Mouse (Mus musculus): ENCODE measurements at regions not wholly inside any gene's neighbourhood (a gene's known extent, or its start where the extent isn't known, plus 50 kb on each side); places are given as distances from the start of the nearest gene placed in this dataset.
A peak's percentile ranks its signal among the peaks of the same experiment; 100 is the strongest.

DNA sequence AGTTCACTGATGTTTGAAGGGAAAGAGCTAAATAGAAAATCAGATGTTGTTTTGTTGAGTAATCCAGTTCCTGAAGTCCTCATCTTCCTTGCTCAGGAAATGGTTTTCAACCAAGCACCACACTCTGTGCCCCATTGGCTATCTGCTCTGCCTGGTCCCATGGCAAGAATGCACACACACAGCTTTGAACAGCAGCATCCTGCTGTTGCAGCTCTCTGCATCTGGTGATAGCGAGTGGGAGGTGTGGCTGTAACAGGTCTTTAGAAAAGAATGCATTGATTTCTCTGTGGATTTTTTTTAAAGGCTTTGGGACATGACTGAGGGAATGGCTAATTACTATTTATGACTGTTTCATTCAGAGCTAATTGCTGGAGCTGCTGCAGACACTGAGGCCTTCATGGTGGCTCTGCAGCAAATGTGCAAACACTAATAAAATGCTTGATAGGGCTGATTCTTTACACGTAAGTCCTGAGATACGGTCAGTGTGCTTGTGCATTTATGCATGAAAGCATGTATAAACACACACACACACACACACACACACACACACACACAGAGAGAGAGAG, 459.1 kb upstream of the Nrsn1 start:
- no peak overlapping the region for H3K4me2 ChIP-seq (replicated peaks)
- 21% methylated on average over 3 of the region's 3 CpGs for WGBS
- no peaks in the 10 kb centered on the region for H3K27me3 ChIP-seq
- ATAC-seq = no peak
- H3K27ac ChIP-seq = peak overlapping the region; percentile 49; the same call in 1 of the 2 replicates
- H3K4me1 ChIP-seq (replicated peaks) = peaks cover 21% of the 10 kb centered on the region; the same call in 1 of the 2 replicates
- no peaks in the 10 kb centered on the region for H3K9me3 ChIP-seq
- H3K36me3 ChIP-seq = no peaks in the 10 kb centered on the region
- H3K9ac ChIP-seq (replicated peaks) = no peak overlapping the region
- H3K4me3 ChIP-seq (replicated peaks) = no peak overlapping the region

- Histone ChIP-seq H3K36me3 (no peaks in the 10 kb centered on the region), H3K9ac (replicated peaks) (no peak overlapping the region), H3K4me3 (replicated peaks) (no peak overlapping the region), H3K4me1 (replicated peaks) (peaks cover 31% of the 10 kb centered on the region), H3K9me3 (no peaks in the 10 kb centered on the region), H3K27ac (peak overlapping the region; percentile 51), H3K27me3 (no peaks in the 10 kb centered on the region), H3K4me2 (replicated peaks) (no peak overlapping the region)
- ATAC-seq = peak; percentile 84
- 7% methylated on average over 1 of the region's 1 CpGs for WGBS
These were observed 457.3 kb upstream of the Nrsn1 start for GRCm38 (mm10) chr13:25727504-25728095.

- H3K9ac ChIP-seq (replicated peaks) = no peak overlapping the region
- H3K4me1 ChIP-seq (replicated peaks) = peaks cover 14% of the 10 kb centered on the region
- 0 out of 2 replicates have a peak, but pooled peaks have one; percentile 34 for ATAC-seq
- H3K27me3 ChIP-seq = no peaks in the 10 kb centered on the region
- H3K4me2 ChIP-seq (replicated peaks) = no peak overlapping the region
- H3K36me3 ChIP-seq = no peaks in the 10 kb centered on the region
- H3K9me3 ChIP-seq = no peaks in the 10 kb centered on the region
- H3K27ac ChIP-seq = peak overlapping the region; percentile 65
- WGBS = 41% methylated on average over 4 of the region's 4 CpGs
- H3K4me3 ChIP-seq (replicated peaks) = no peak overlapping the region
These were observed 452.6 kb upstream of the Nrsn1 start for GRCm38 (mm10) chr13:25722595-25723525.

- Histone ChIP-seq H3K4me1 (replicated peaks) (peaks cover 2% of the 10 kb centered on the region; the same call in 1 of the 2 replicates), H3K4me3 (replicated peaks) (no peak overlapping the region), H3K27ac (no peak overlapping the region), H3K9me3 (no peaks in the 10 kb centered on the region), H3K36me3 (no peaks in the 10 kb centered on the region), H3K4me2 (replicated peaks) (no peak overlapping the region), H3K9ac (replicated peaks) (no peak overlapping the region), H3K27me3 (no peaks in the 10 kb centered on the region)
- 59% methylated on average over 4 of the region's 4 CpGs for WGBS
- no peak for ATAC-seq
These were observed 430.7 kb upstream of the Nrsn1 start for GRCm38 (mm10) chr13:25700965-25701364.

GRCm38 (mm10) chr13:25695956-25696355, 425.7 kb upstream of the Nrsn1 start:
- Histone ChIP-seq H3K4me1 (replicated peaks) (peaks cover under 1% of the 10 kb centered on the region; the same call in 1 of the 2 replicates), H3K9ac (replicated peaks) (no peak overlapping the region), H3K4me3 (replicated peaks) (no peak overlapping the region), H3K9me3 (no peaks in the 10 kb centered on the region), H3K36me3 (no peaks in the 10 kb centered on the region), H3K4me2 (replicated peaks) (no peak overlapping the region), H3K27ac (no peak overlapping the region), H3K27me3 (no peaks in the 10 kb centered on the region)
- ATAC-seq = no peak
- 100% methylated on average over 1 of the region's 1 CpGs for WGBS

- ATAC-seq = no peak
- H3K9ac ChIP-seq (replicated peaks) = no peak overlapping the region
- no peaks in the 10 kb centered on the region for H3K4me1 ChIP-seq (replicated peaks)
- WGBS = 85% methylated on average over 14 of the region's 14 CpGs
- H3K9me3 ChIP-seq = no peaks in the 10 kb centered on the region
- no peaks in the 10 kb centered on the region for H3K27me3 ChIP-seq
- H3K4me2 ChIP-seq (replicated peaks) = no peak overlapping the region
- no peaks in the 10 kb centered on the region for H3K36me3 ChIP-seq
- no peak overlapping the region for H3K27ac ChIP-seq
- no peak overlapping the region for H3K4me3 ChIP-seq (replicated peaks)
These were observed 424.8 kb upstream of the Nrsn1 start for GRCm38 (mm10) chr13:25695017-25695604.

GRCm38 (mm10) chr13:25678221-25678735, 408.0 kb upstream of the Nrsn1 start:
- WGBS = 89% methylated on average over 2 of the region's 2 CpGs
- H3K36me3 ChIP-seq = no peaks in the 10 kb centered on the region
- no peak for ATAC-seq
- H3K4me2 ChIP-seq (replicated peaks) = no peak overlapping the region
- no peaks in the 10 kb centered on the region for H3K4me1 ChIP-seq (replicated peaks)
- H3K9ac ChIP-seq (replicated peaks) = no peak overlapping the region
- no peaks in the 10 kb centered on the region for H3K9me3 ChIP-seq
- H3K27ac ChIP-seq = no peak overlapping the region
- H3K27me3 ChIP-seq = no peaks in the 10 kb centered on the region
- H3K4me3 ChIP-seq (replicated peaks) = no peak overlapping the region

DNA sequence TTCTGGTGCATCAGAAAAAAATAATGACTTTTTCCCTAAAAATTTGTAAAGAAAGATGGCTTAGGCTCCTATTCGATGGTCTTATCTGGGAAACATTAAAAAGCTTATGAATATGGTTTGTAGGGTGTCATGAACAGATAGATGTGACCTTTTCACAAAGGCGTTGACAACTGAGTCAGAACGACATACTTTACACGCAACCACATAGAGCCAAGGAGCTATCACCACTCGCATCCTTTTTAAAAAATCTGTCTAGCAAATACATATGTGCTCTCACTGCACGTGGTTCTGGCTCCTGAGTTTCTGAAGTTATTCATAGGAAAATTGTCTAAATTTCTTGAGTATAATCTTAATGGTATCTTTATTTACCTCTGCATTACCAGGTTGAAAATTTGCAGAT, 404.9 kb upstream of the Nrsn1 start:
- Histone ChIP-seq H3K4me3 (replicated peaks) (no peak overlapping the region), H3K9ac (replicated peaks) (no peak overlapping the region), H3K27me3 (no peaks in the 10 kb centered on the region), H3K4me2 (replicated peaks) (no peak overlapping the region), H3K4me1 (replicated peaks) (no peaks in the 10 kb centered on the region), H3K9me3 (no peaks in the 10 kb centered on the region), H3K36me3 (no peaks in the 10 kb centered on the region), H3K27ac (no peak overlapping the region)
- WGBS = 91% methylated on average over 6 of the region's 6 CpGs
- ATAC-seq = no peak

- Histone ChIP-seq H3K9me3 (no peaks in the 10 kb centered on the region), H3K4me1 (replicated peaks) (no peaks in the 10 kb centered on the region), H3K36me3 (no peaks in the 10 kb centered on the region), H3K27me3 (no peaks in the 10 kb centered on the region), H3K4me3 (replicated peaks) (no peak overlapping the region), H3K27ac (no peak overlapping the region), H3K4me2 (replicated peaks) (no peak overlapping the region), H3K9ac (replicated peaks) (no peak overlapping the region)
- no peak for ATAC-seq
- WGBS = 87% methylated on average over 3 of the region's 3 CpGs
These were observed 395.7 kb upstream of the Nrsn1 start for GRCm38 (mm10) chr13:25666022-25666421.

GRCm38 (mm10) chr13:25664963-25665606, 394.8 kb upstream of the Nrsn1 start:
- H3K4me2 ChIP-seq (replicated peaks) = no peak overlapping the region
- no peak for ATAC-seq
- H3K27ac ChIP-seq = no peak overlapping the region
- no peak overlapping the region for H3K4me3 ChIP-seq (replicated peaks)
- H3K9ac ChIP-seq (replicated peaks) = no peak overlapping the region
- no peaks in the 10 kb centered on the region for H3K9me3 ChIP-seq
- H3K4me1 ChIP-seq (replicated peaks) = no peaks in the 10 kb centered on the region
- no peaks in the 10 kb centered on the region for H3K27me3 ChIP-seq
- WGBS = 84% methylated on average over 2 of the region's 2 CpGs
- H3K36me3 ChIP-seq = no peaks in the 10 kb centered on the region

- H3K4me3 ChIP-seq (replicated peaks) = no peak overlapping the region
- H3K4me1 ChIP-seq (replicated peaks) = no peaks in the 10 kb centered on the region
- H3K36me3 ChIP-seq = no peaks in the 10 kb centered on the region
- 98% methylated on average over 1 of the region's 1 CpGs for WGBS
- no peak overlapping the region for H3K4me2 ChIP-seq (replicated peaks)
- H3K27ac ChIP-seq = no peak overlapping the region
- no peak overlapping the region for H3K9ac ChIP-seq (replicated peaks)
- ATAC-seq = no peak
- H3K9me3 ChIP-seq = no peaks in the 10 kb centered on the region
- no peaks in the 10 kb centered on the region for H3K27me3 ChIP-seq
These were observed 378.1 kb upstream of the Nrsn1 start for GRCm38 (mm10) chr13:25648430-25648786.
